In genomic region chr19:29862808-29863207, GRCm38 (mm10) we compare ENCODE assay signal across 10 mouse cellular contexts. TPM values are rescaled to one million over a fixed set of nuclear protein-coding genes. Genes with fewer than 3 reads are reported as not detected.
DNase-seq lines count a peak whose midpoint lies in the region; ATAC-seq and TF ChIP-seq lines count a peak whose summit lies in the region.
"Had no signal": no experiment of that assay in that cellular context is flagged by ENCODE, and none has a peak within 500 bp of the region (broad histone marks: within the 10 kb centered on the region; RNA-seq: fewer than 3 reads in every experiment).

No protein-coding gene starts in this region.

- H3K9ac ChIP-seq in liver, adult 2 months (ENCODE audit: low read depth, low read length) = no peak overlapping the region
- no peak overlapping the region for H3K9ac ChIP-seq in liver, embryonic 12.5 days
- H3K9ac ChIP-seq in hindbrain, embryonic 14.5 days = no peak overlapping the region
- H3K9ac ChIP-seq: liver, embryonic 13.5 days had no signal

- H3K4me1 ChIP-seq in liver, adult 2 months (ENCODE audit: control insufficient read depth, insufficient read depth, low read length) = no peaks in the 10 kb centered on the region
- H3K4me1 ChIP-seq in liver, embryonic 12.5 days = no peaks in the 10 kb centered on the region
- H3K4me1 ChIP-seq in hindbrain, embryonic 14.5 days (replicated peaks; ENCODE audit: control insufficient read depth, insufficient read depth, low read length) = no peaks in the 10 kb centered on the region
- H3K4me1 ChIP-seq: liver, embryonic 13.5 days had no signal

- no peak for TF ChIP-seq POLR2A in liver, adult 2 months (IDR thresholded peaks at IDR 0.05; ENCODE audit: extremely low read depth, insufficient read depth, low read length)

- H3K4me3 ChIP-seq in liver, adult 2 months (ENCODE audit: insufficient read depth, low read depth, low read length) = no peak overlapping the region
- no peak overlapping the region for H3K4me3 ChIP-seq in liver, embryonic 12.5 days
- H3K4me3 ChIP-seq in hindbrain, embryonic 14.5 days (replicated peaks; ENCODE audit: low read length) = no peak overlapping the region
- H3K4me3 ChIP-seq: liver, embryonic 13.5 days had no signal

- H3K36me3 ChIP-seq in liver, adult 2 months (ENCODE audit: control insufficient read depth, insufficient read depth, low read length) = no peaks in the 10 kb centered on the region
- H3K36me3 ChIP-seq in liver, embryonic 12.5 days = no peaks in the 10 kb centered on the region
- no peaks in the 10 kb centered on the region for H3K36me3 ChIP-seq in hindbrain, embryonic 14.5 days (replicated peaks; ENCODE audit: control insufficient read depth, insufficient read depth)
- H3K36me3 ChIP-seq: liver, embryonic 13.5 days had no signal

- no peaks in the 10 kb centered on the region for H3K27me3 ChIP-seq in liver, adult 2 months (ENCODE audit: control insufficient read depth, insufficient read depth, low read length)
- no peaks in the 10 kb centered on the region for H3K27me3 ChIP-seq in liver, embryonic 12.5 days (replicated peaks)
- H3K27me3 ChIP-seq in hindbrain, embryonic 14.5 days (ENCODE audit: control insufficient read depth, insufficient read depth, low read length) = no peaks in the 10 kb centered on the region
- H3K27me3 ChIP-seq: liver, embryonic 13.5 days had no signal

- TF ChIP-seq CTCF in liver, adult 2 months (IDR thresholded peaks at IDR 0.05; ENCODE audit: low read depth, low read length) = no peak

- H3K4me2 ChIP-seq in liver, embryonic 12.5 days = no peak overlapping the region
- no peak overlapping the region for H3K4me2 ChIP-seq in hindbrain, embryonic 14.5 days (replicated peaks)
- H3K4me2 ChIP-seq: liver, embryonic 13.5 days had no signal

- DNase-seq in adrenal gland, postnatal 10 days = peak; percentile 19
- DNase-seq in adrenal gland, adult (ENCODE audit: inconsistent age in 2 of 2, low spot score in 1 of 2) = no peak
- DNase-seq in liver, adult 2 months (ENCODE audit: extremely low read depth, low read depth, low spot score) = peak; percentile 30
- DNase-seq in hindbrain, embryonic 14.5 days (ENCODE audit: low spot score) = peak; percentile 35
- DNase-seq in lung, postnatal 36 days = peak; percentile 33
- no peak for DNase-seq in spleen, postnatal 14 days (ENCODE audit: low spot score in 2 of 2)
- no peak for DNase-seq in left cerebral cortex, adult 9 months (ENCODE audit: low spot score in 2 of 2)
- DNase-seq: liver, embryonic 13.5 days; right cerebral cortex, postnatal 25 days had no signal

- H3K27ac ChIP-seq in liver, adult 2 months (replicated peaks; ENCODE audit: insufficient read depth, low read depth, low read length) = no peak overlapping the region
- no peak overlapping the region for H3K27ac ChIP-seq in liver, embryonic 12.5 days
- H3K27ac ChIP-seq in hindbrain, embryonic 14.5 days = no peak overlapping the region
- H3K27ac ChIP-seq: liver, embryonic 13.5 days had no signal

- no peak for ATAC-seq in liver, embryonic 12.5 days
- no peak for ATAC-seq in hindbrain, embryonic 14.5 days (ENCODE audit: low FRiP score)

- no peaks in the 10 kb centered on the region for H3K79me2 ChIP-seq in liver, adult 2 months (ENCODE audit: control insufficient read depth, insufficient read depth, low read length)

- no peaks in the 10 kb centered on the region for H3K9me3 ChIP-seq in liver, embryonic 12.5 days (replicated peaks)
- no peaks in the 10 kb centered on the region for H3K9me3 ChIP-seq in hindbrain, embryonic 14.5 days (ENCODE audit: control insufficient read depth, low read length)
- H3K9me3 ChIP-seq: liver, embryonic 13.5 days had no signal

RNA-seq across cellular contexts. Expression of gene Ranbp6, which starts 50.0 kb away (rescaled TPM):
- total RNA-seq in adrenal gland, postnatal 10 days (2021) = 10 to 100 TPM; 15.1 to 15.4 TPM
- total RNA-seq in liver, adult 2 months (2014; rRNA removed) = 8.6 and 11.1 TPM in 2 replicates
- 1.6 and 1.8 TPM in 2 replicates for polyA plus RNA-seq in liver, adult 2 months (2012; rRNA removed)
- 9.7 and 9.9 TPM in 2 replicates for polyA plus RNA-seq in liver, embryonic 12.5 days (2016; fragmentation: Nextera tagmentation; extraction: Ambion mirVana)
- 60.7 and 72.3 TPM in 2 replicates for polyA plus RNA-seq in hindbrain, embryonic 14.5 days (2014; fragmentation: Nextera tagmentation; extraction: Ambion mirVana)

RNA-seq across cellular contexts. Expression of gene 9930021J03Rik, which starts 57.0 kb away (rescaled TPM):
- 10 to 100 TPM; 16.7 to 18.8 TPM for total RNA-seq in adrenal gland, postnatal 10 days (2021)
- 8.8 and 9.7 TPM in 2 replicates for total RNA-seq in liver, adult 2 months (2014; rRNA removed)
- polyA plus RNA-seq in liver, adult 2 months (2012; rRNA removed) = 3.2 and 4.3 TPM in 2 replicates
- 2.2 and 2.4 TPM in 2 replicates for polyA plus RNA-seq in liver, embryonic 12.5 days (2016; fragmentation: Nextera tagmentation; extraction: Ambion mirVana)
- polyA plus RNA-seq in hindbrain, embryonic 14.5 days (2014; fragmentation: Nextera tagmentation; extraction: Ambion mirVana) = 10.1 and 10.8 TPM in 2 replicates

Comparison
In these comparisons a context has a peak if more than half of its experiments do, and no peak if none do; other contexts are left out.
1. DNase-seq: peak in adrenal gland, postnatal 10 days (single experiment), liver, adult 2 months (single experiment), hindbrain, embryonic 14.5 days (single experiment) and lung, postnatal 36 days (single experiment); none in adrenal gland, adult (0 of 2), spleen, postnatal 14 days (0 of 2) and left cerebral cortex, adult 9 months (0 of 2).